Mouse (Mus musculus) embryonic facial prominence, embryonic 11.5 days (tissue): ENCODE measurements at regions not wholly inside any gene's neighbourhood (a gene's known extent, or its start where the extent isn't known, plus 50 kb on each side); places are given as distances from the start of the nearest gene placed in this dataset. TPM values are rescaled to one million over a fixed set of nuclear protein-coding genes. Genes with fewer than 3 reads are reported as not detected.

Experiments used
- ATAC-seq: fragments of 200-750 bp; cut with Nextera tagmentation; replicated peaks from 2 replicates; pipeline ENCODE4 v1.8.0; 2017; ENCODE audit warnings: low read depth; ENCODE audit not compliant: insufficient number of reproducible peaks, low FRiP score, low TSS enrichment
- DNase-seq: peaks from one replicate; pipeline ENCODE4 v3.0.0-alpha.2; 2015; ENCODE audit warnings: low spot score
- H3K27ac ChIP-seq: fragments of 300-500 bp; sonication (generic); replicated peaks from 2 replicates; pipeline ENCODE4 v1.5.1; 2014; ENCODE audit warnings: mild to moderate bottlenecking, low read depth, low read length, control low read depth
- H3K27me3 ChIP-seq: fragments of 300-500 bp; sonication (generic); 2 replicates; pipeline ENCODE4 v1.6.1; 2014; ENCODE audit warnings: mild to moderate bottlenecking, low read length, moderate library complexity, mixed read lengths; ENCODE audit not compliant: control insufficient read depth, insufficient read depth
- H3K36me3 ChIP-seq: fragments of 300-500 bp; sonication (generic); replicated peaks from 2 replicates; pipeline ENCODE4 v1.6.1; 2014; ENCODE audit warnings: low read depth, mild to moderate bottlenecking, low read length, moderate library complexity, mixed read lengths; ENCODE audit not compliant: control insufficient read depth, insufficient read depth
- H3K4me1 ChIP-seq: fragments of 300-500 bp; sonication (generic); 2 replicates; pipeline ENCODE4 v1.6.1; 2014; ENCODE audit warnings: low read length, mixed read lengths; ENCODE audit not compliant: control insufficient read depth, insufficient read depth
- H3K4me2 ChIP-seq: fragments of 300-500 bp; sonication (generic); 2 replicates; pipeline ENCODE4 v1.6.1; 2014; ENCODE audit warnings: low read depth, mild to moderate bottlenecking, control low read depth, low read length, moderate library complexity
- H3K4me3 ChIP-seq: fragments of 300-500 bp; sonication (generic); 2 replicates; pipeline ENCODE4 v1.5.1; 2014; ENCODE audit warnings: low read depth, low read length, control low read depth
- H3K9ac ChIP-seq: fragments of 300-500 bp; sonication (generic); replicated peaks from 2 replicates; pipeline ENCODE4 v1.6.1; 2014; ENCODE audit warnings: mild to moderate bottlenecking, control low read depth, low read length
- H3K9me3 ChIP-seq: fragments of 300-500 bp; sonication (generic); replicated peaks from 2 replicates; pipeline ENCODE4 v1.6.1; 2016; ENCODE audit warnings: mild to moderate bottlenecking, low read length, inconsistent platforms, mixed read lengths; ENCODE audit not compliant: control insufficient read depth
- WGBS: fragments of 180-500 bp; shearing (Covaris S2); extraction: QIAGEN DNeasy Blood & Tissue Kit; methylation state at CpG from one replicate; pipeline ENCODE4 v1.1.7; 2014; 5-methylcytosine and 5-hydroxymethylcytosine counted together
- microRNA-seq: library from miRNA; unstranded; fragments of <30 nt; microRNA quantifications from one replicate; pipeline ENCODE4, GENCODE M21; 2016; ENCODE audit warnings: borderline number of aligned reads

- ATAC-seq (no peak; the same call in 1 of the 2 replicates), DNase-seq (peak; percentile 10)
- H3K9ac ChIP-seq = no peak overlapping the region
- H3K4me1 ChIP-seq = no peaks in the 10 kb centered on the region
- 81% methylated on average over 3 of the region's 3 CpGs for WGBS
- H3K27ac ChIP-seq = no peak overlapping the region
- H3K27me3 ChIP-seq = no peaks in the 10 kb centered on the region
- no peak overlapping the region for H3K4me3 ChIP-seq
- H3K9me3 ChIP-seq = no peaks in the 10 kb centered on the region
- no peak overlapping the region for H3K4me2 ChIP-seq
- H3K36me3 ChIP-seq = no peaks in the 10 kb centered on the region
Measured at GRCm38 (mm10) chr3:35520131-35520530, 233.8 kb upstream of the Atp11b start.

DNA sequence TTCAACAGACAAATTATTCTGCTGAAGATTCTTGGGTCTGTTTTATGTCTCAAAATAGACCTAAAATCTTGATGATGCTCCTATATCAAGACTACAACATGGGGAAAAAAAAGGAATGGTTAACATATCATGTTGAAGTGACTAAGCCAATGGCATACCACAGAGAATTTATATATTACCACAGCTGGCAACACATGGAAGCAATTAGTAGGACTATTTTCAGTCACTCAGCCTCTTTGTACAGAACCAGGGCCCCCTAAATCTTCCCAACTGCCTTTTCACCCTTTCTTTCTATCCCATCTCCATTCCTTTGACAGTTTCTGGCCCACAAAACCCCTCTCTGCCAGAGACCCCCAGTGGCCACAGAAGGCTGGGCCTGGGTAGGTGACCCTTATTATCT lies 206.2 kb upstream of the Atp11b start:
- no peaks in the 10 kb centered on the region for H3K27me3 ChIP-seq
- no peak overlapping the region for H3K9ac ChIP-seq
- ATAC-seq (no peak), DNase-seq (peak; percentile 53)
- H3K4me3 ChIP-seq = no peak overlapping the region
- H3K4me2 ChIP-seq = no peak overlapping the region
- H3K4me1 ChIP-seq = no peaks in the 10 kb centered on the region
- no peaks in the 10 kb centered on the region for H3K36me3 ChIP-seq
- H3K27ac ChIP-seq = no peak overlapping the region
- no peaks in the 10 kb centered on the region for H3K9me3 ChIP-seq

DNA sequence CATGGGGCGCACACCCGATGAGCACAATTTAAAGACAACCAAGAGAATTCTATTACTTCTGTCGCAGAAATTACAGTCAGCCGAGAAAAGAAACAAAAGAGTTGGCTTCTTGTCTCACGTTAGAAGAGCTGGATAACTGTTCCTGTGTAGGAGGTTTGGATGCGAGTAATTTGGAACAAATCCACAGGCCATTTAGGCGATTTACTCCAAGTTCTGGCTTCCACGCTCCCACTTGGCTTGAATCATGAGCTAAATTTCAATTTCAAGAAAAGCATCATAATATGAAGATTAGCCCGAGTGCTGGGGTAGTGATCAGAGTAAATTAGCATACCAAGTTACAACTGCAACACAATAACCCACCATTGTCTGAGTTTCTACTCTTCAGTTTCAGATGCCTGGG lies 202.1 kb upstream of the Atp11b start:
- WGBS = 86% methylated on average over 9 of the region's 9 CpGs
- Histone ChIP-seq H3K9me3 (no peaks in the 10 kb centered on the region), H3K9ac (no peak overlapping the region), H3K36me3 (no peaks in the 10 kb centered on the region), H3K4me3 (no peak overlapping the region), H3K27ac (no peak overlapping the region), H3K27me3 (no peaks in the 10 kb centered on the region), H3K4me2 (no peak overlapping the region), H3K4me1 (no peaks in the 10 kb centered on the region)
- ATAC-seq (no peak), DNase-seq (no peak)

- DNase-seq (no peak), ATAC-seq (no peak)
- H3K9me3 ChIP-seq = no peaks in the 10 kb centered on the region
- H3K4me1 ChIP-seq = no peaks in the 10 kb centered on the region
- no peak overlapping the region for H3K4me2 ChIP-seq
- WGBS = 90% methylated on average over 10 of the region's 10 CpGs
- no peak overlapping the region for H3K27ac ChIP-seq
- H3K36me3 ChIP-seq = no peaks in the 10 kb centered on the region
- H3K4me3 ChIP-seq = no peak overlapping the region
- no peaks in the 10 kb centered on the region for H3K27me3 ChIP-seq
- no peak overlapping the region for H3K9ac ChIP-seq
Measured at GRCm38 (mm10) chr3:35560425-35560824, 193.5 kb upstream of the Atp11b start.

GRCm38 (mm10) chr3:35574402-35574801 lies 179.5 kb upstream of the Atp11b start:
- WGBS = 13% methylated on average over 10 of the region's 10 CpGs
- Histone ChIP-seq H3K9ac (no peak overlapping the region), H3K4me3 (no peak overlapping the region), H3K27ac (no peak overlapping the region), H3K4me1 (no peaks in the 10 kb centered on the region), H3K27me3 (no peaks in the 10 kb centered on the region), H3K4me2 (no peak overlapping the region), H3K9me3 (no peaks in the 10 kb centered on the region), H3K36me3 (no peaks in the 10 kb centered on the region)
- ATAC-seq (0 out of 2 replicates have a peak, but pooled peaks have one; percentile 56), DNase-seq (peak; percentile 72)

Small RNA genes in the stretch of these regions (microRNA-seq; reads per million reads assigned to microRNA genes)
- not detected for gene Gm25442
